Mouse (Mus musculus) gastrocnemius, adult 2 months (tissue): Measurements from ENCODE around the gene Dapp1. TPM values are rescaled to one million over a fixed set of nuclear protein-coding genes. Genes with fewer than 3 reads are reported as not detected.

ENCODE experiments used
- DNase-seq: peaks from one replicate; pipeline ENCODE4 v3.0.0; 2022
- H3K27ac ChIP-seq: fragments of 200-600 bp; 2 replicates; pipeline ENCODE4 v1.8.1; 2022; ENCODE audit warnings: mild to moderate bottlenecking
- H3K4me3 ChIP-seq: fragments of 200-600 bp; 2 replicates; pipeline ENCODE4 v1.8.1; 2022; ENCODE audit warnings: mild to moderate bottlenecking, moderate library complexity
- CTCF ChIP-seq: fragments of 200-600 bp; IDR thresholded peaks from 2 replicates; pipeline ENCODE4 v1.8.1; 2022; ENCODE audit warnings: antibody characterized with exemption, mild to moderate bottlenecking, moderate library complexity
- intact Hi-C: fragments of 180-260 bp; cut with DNase I; formaldehyde crosslinking; loops from one replicate; pipeline ENCODE4 v1.15.1; 2025
- total RNA-seq, 2 experiments: library from RNA; stranded (reverse); gene quantifications; 2 replicates each; pipeline ENCODE4 v1.2.3; 2021

The Dapp1 gene
- total RNA-seq, 2 experiments from 2014 or later = 0.84 to 2.0 TPM

GRCm38 (mm10) chr3:137891089-137891488 is 90.3 kb downstream of the Dapp1 start:
- DNase-seq = no peak
- H3K4me3 ChIP-seq = no peak overlapping the region
- no peak for TF ChIP-seq CTCF
- intact Hi-C loops = no loop called here
- no peak overlapping the region for H3K27ac ChIP-seq

- Histone ChIP-seq H3K4me3 (no peak overlapping the region), H3K27ac (no peak overlapping the region)
- DNase-seq = no peak
- intact Hi-C loops = no loop called here
- TF ChIP-seq CTCF = no peak
Observed at GRCm38 (mm10) chr3:137887961-137888360, 93.4 kb downstream of the Dapp1 start.

GRCm38 (mm10) chr3:137881093-137881492 is 100.3 kb downstream of the Dapp1 start:
- intact Hi-C loops = no loop called here
- Histone ChIP-seq H3K27ac (no peak overlapping the region), H3K4me3 (no peak overlapping the region)
- DNase-seq = no peak
- no peak for TF ChIP-seq CTCF

Other genes with a start within 250 kb of the Dapp1 start
- gene H2afz, start 117.1 kb downstream of the Dapp1 start, total RNA-seq = 10 to 100 TPM; 64.1 to 76.3 TPM
- gene Dnajb14, start 113.9 kb downstream of the Dapp1 start, total RNA-seq = 1 to 10 TPM; 7.6 to 9.5 TPM
- gene Lamtor3, start 63.0 kb downstream of the Dapp1 start, total RNA-seq = 10 to 100 TPM; 45.9 to 53.1 TPM
- 100 to 1,000 TPM; 120 to 128 TPM for gene 1110002E22Rik, start 83.5 kb upstream of the Dapp1 start, total RNA-seq
- gene Gm5105, start 85.8 kb upstream of the Dapp1 start, total RNA-seq = 1 to 10 TPM; 1.3 to 1.8 TPM
- gene Trmt10a, start 161.9 kb upstream of the Dapp1 start, total RNA-seq = 1 to 10 TPM; 1.6 to 2.1 TPM
- 1 to 10 TPM; 1.0 to 2.0 TPM for gene Mttp, start 163.4 kb upstream of the Dapp1 start, total RNA-seq
- not detected for gene 4930579F01Rik, start 212.3 kb upstream of the Dapp1 start, total RNA-seq
- under 1 TPM; 0.48 to 0.53 TPM for gene Adh7, start 236.2 kb upstream of the Dapp1 start, total RNA-seq